Mouse (Mus musculus): ENCODE results near the gene Abcf2.

Gene Abcf2

GRCm38 (mm10) chr5:24526190-24526888 is 50.9 kb downstream of the Abcf2 start:
- DNase-seq, result no peak

- DNase-seq, result no peak
Observed at GRCm38 (mm10) chr5:24525360-24526189, 51.7 kb downstream of the Abcf2 start.

- no peak for DNase-seq
Observed at GRCm38 (mm10) chr5:24524522-24524921, 52.7 kb downstream of the Abcf2 start.

- no peak for DNase-seq
Observed at GRCm38 (mm10) chr5:24523806-24524205, 53.5 kb downstream of the Abcf2 start.

- DNase-seq, result no peak
Observed at GRCm38 (mm10) chr5:24521366-24521765, 55.9 kb downstream of the Abcf2 start.

Measured in thymus, adult 18-20 months (tissue).